Mouse (Mus musculus) left cerebral cortex, adult 8-10 months (tissue): ENCODE measurements around the gene Fgf14. TPM values are rescaled to one million over a fixed set of nuclear protein-coding genes. Genes with fewer than 3 reads are reported as not detected.
"Not testable (repeated sequence)": the region's sequence is repeated elsewhere in the genome, so short reads cannot be mapped to it uniquely, and the experiment has no call there.

Experiments
- DNase-seq, 2 experiments: peaks; one replicate each; pipeline ENCODE4 v3.0.0; 2022; ENCODE audit warnings: low spot score in 2 of 2
- total RNA-seq, 4 experiments: library from RNA; stranded (reverse); gene quantifications; 2 replicates each; pipeline ENCODE4 v1.2.4; 2022

Fgf14 gene
- total RNA-seq, 4 experiments from 2014 or later: 50.4 to 64.3 (median 57.0) TPM

DNA sequence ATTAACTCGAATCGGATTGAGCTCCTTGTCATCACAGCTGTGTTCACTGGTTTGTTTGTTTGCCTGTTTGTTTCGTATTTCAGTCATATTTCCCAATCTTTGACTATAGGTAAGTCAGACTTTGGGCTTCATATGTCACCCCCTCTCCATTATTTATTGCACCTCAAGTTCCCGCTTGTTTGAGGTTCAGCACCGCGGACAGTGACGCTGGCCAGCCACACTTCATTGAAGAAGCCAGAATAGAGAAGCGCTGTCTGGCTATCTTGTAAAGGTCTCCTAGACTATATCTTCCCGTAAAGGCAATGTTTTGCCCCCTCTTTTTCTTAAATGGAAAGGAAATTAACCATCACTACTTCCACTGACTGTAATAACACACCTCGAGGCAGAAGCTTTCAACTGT lies 481.6 kb downstream of the Fgf14 start:
- DNase-seq: no peak

- DNase-seq: no peak
These were observed 484.1 kb downstream of the Fgf14 start for GRCm38 (mm10) chr14:124192815-124193142.

- DNase-seq: peak; percentile 28 to 51
These were observed 484.8 kb downstream of the Fgf14 start for GRCm38 (mm10) chr14:124191913-124192814.

- no peak for DNase-seq
These were observed 496.7 kb downstream of the Fgf14 start for GRCm38 (mm10) chr14:124180265-124180664.

DNA sequence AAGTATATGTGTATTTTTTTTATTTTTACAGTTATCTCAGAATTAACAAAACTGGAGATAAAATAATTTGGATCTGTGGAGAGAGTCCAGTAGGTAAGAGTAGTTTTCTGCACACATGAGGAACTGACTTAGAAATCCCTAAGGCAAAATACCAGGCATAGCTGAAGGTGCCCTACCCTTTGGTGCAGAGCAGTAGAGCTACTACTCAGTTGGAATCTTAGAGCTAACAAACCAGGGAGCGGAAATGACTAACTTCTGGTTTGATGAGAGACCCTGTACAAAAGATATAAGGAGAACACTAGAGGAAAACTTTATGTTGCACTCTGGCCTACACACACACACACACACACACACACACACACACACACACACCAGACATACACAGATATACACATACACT lies 502.8 kb downstream of the Fgf14 start:
- DNase-seq: no peak

- DNase-seq: no peak
These were observed 513.2 kb downstream of the Fgf14 start for GRCm38 (mm10) chr14:124163618-124164185.

- no peak for DNase-seq
These were observed 529.5 kb downstream of the Fgf14 start for GRCm38 (mm10) chr14:124147378-124147777.

GRCm38 (mm10) chr14:124107205-124107873 lies 569.6 kb downstream of the Fgf14 start:
- DNase-seq: no peak

- no peak for DNase-seq
These were observed 593.8 kb downstream of the Fgf14 start for GRCm38 (mm10) chr14:124083126-124083525.

- DNase-seq: no peak
These were observed 632.9 kb downstream of the Fgf14 start for GRCm38 (mm10) chr14:124044016-124044415.

DNA sequence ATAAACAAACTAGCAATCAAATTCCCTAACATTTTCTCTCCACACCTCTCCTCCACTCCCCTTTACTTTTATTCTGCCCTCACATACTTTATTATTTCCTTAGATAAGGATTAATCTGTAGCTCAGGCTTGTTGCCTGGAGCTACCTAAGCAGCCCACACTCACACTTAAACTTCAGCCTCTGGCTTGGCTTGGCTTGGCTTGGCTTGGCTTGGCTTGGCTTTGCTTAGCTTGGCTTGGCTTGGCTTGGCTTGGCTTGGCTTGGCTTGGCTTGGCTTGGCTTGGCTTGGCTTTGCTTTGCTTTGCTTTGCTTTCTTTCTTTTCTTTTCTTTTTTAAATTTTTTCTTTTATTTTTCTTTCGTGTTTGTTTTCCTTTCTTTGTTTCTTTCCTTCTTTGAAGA lies 636.3 kb downstream of the Fgf14 start:
- DNase-seq: no peak

DNA sequence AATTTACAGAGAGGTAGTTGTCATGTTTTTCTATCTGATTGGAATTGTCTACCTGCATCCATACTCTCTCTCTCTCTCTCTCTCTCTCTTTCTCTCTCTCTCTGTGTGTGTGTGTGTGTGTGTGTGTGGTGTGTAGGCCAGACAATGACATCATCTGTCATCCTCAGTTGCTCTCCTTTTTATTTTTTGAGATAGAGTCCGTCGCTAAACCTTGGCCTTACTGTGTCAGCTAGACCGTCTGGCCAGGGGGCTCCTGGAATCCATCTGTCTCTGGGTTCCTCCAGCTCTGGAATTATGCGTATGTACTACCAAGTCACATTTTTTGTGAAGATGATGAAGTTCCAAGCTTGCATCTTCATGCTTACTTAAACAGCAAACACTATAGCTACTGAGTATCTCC lies 639.5 kb downstream of the Fgf14 start:
- DNase-seq: no peak

DNA sequence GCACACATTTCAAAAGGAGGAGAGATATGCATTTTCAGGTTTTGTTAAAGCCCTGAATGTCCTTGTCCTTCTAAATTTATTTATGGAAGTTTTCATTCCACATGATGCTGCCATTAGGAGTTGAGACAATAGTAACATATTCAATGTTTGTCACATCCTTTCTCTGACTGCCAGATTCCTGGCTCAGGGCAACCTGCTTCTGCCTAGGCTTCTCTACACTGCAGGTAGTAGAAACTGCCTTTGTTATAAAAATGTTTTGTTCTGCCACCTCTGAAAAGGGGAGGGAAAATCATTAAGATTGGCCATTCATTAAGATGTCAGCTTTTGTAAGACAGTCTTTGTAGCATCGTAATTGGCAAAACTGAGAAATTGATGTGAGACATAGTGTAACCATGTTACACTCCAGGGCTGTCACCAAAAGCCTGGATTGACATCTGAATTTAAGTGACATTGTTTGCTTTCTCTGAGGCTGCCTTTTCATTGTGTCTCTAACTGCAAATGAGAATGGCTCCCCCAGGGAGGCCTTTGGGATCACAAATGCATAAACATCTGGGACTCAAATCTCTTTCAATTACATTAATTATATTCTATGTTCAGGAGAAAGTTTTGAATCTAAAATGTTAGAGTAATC lies 640.2 kb downstream of the Fgf14 start:
- DNase-seq: no peak

DNA sequence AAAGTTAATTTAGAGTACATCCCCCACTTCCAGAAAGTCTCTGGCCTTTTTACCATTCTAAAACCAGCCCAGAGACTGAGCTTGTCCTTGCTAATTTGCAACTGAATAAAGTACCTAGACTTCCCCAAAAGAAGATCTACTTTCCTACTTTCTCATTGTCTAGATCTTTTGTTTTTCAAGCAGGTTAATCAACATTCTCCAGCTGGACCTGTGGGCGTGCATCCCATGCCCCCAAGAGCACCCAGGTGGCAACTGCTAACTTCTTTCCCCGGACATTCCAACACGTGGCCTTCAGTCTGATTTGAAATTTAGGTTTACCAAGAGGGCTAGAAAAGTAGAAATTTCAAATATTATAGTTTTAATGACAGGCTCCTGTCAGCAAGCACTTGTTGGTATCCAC lies 643.6 kb downstream of the Fgf14 start:
- not testable (repeated sequence) for DNase-seq

DNA sequence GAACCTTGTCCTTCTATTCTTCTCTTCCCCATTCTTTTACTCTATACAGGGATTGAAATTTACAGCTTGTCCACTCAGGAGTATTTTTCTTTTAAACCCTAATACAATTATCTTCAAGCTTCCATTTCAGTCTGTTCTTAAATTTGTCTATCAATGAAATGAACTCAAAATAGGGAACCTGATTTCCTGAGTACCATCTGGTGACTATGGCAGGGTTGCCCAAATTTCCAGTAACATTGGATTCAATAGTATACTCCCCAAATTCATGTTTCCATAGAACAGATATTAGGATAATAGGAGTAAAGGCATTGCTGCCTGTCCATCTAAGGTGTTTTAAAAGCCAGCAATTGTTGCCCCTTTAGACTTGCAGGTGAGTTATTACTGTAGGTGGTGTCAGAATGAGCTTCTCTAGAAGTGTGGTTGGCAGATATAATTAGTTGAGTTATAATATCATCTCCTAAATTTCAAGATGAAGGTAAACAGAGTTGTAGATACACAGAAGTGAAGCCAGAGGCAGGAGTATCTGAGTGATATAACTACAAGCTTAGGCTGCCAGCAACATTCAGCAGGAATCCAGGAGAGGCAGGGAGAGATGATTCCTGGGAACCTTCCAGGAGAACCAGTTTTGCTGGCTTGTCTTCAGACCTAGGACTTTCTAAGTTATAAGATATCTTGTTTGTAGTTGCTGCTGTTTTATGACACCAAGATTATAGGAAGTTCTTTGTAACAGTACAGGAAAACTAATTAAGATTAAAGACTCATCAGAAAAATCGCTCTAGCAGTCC lies 648.8 kb downstream of the Fgf14 start:
- no peak for DNase-seq

DNA sequence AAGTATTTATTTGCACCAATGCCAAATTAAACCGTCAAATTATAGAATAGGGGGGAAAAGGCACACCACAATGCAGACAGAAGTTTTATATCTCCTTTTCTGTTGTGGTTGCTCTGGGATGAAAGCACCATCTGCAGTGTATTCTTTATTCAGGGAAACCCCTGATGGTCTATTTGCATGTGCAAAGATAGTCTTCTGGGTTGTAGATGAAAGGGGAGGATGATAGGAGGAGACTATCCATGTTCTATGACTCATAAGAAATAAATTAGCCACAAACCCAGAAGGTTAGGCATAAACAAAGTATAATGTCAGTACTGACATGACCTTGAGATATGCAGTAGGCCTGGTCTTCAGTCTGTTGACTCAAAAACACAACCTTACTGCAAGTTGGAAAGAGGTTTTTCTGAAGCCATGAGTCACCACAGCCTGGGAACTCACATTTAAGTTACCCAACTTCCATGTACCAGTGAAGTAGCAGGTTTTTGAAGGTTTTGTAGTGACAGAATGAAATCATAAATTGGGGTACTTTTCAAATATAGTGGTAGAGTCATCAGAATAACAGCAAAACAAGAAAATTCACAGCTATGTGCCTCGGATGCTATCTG lies 686.2 kb downstream of the Fgf14 start:
- DNase-seq: no peak

DNA sequence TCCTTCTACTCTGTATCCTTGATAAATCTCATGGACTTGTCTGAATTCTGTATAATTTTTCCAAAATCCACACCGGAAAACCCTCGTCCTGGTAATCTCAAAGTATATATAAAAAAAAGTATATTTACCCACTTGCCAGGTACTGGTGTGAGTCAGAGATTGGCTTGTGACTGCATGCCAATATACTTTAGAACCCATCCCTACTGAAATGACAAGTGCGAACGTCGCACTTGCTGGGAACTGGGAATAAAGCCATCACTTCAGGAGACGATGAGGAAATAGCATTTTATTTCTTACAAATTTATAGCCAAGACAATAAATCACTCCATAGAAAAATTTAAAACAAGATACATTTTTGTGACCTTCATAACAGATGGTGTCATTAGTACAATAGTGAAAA lies 708.9 kb downstream of the Fgf14 start:
- no peak for DNase-seq

DNA sequence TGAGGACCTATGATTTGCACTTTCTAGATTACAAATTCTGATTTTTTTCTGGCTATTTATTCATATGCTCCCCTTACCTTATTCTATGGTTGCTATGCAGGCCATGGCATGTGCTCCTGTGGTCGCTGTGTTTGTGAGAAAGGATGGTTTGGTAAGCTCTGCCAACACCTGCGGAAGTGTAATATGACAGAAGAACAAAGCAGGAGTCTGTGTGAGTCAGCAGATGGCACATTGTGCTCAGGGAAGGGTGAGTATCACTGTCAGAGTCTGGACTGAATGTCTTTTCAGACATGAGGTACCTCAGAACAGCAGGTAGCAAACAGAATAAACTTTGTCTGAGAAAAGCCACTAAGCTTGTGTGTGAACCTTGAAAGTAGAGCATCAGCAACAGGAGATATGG lies 710.4 kb downstream of the Fgf14 start:
- DNase-seq: no peak
